Mouse (Mus musculus): ENCODE results near the gene Acsbg2.

The Acsbg2 gene

GRCm38 (mm10) chr17:56822380-56822779, 51.9 kb downstream of the Acsbg2 start:
- DNase-seq (ENCODE audit: low spot score): no peak

DNA sequence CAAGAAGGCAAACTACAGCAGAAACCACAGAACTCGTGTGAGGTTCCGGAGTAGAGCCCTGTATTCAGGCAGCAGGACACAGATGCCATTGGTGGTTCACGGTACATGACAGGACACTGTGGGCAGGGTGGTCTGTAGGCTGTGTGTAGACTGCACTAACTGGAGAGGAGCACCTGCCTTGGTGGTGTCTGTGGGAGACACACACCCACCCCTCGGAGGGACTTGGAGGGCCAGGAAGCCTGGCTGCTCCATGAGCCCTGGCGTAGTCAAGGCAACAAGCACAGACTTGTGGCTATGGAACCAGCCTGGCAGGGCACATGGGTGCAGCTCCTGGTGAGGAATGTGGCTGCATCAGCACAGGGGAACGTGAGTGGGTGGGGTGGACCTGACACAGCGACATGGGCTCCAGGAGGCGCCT, 54.5 kb downstream of the Acsbg2 start:
- DNase-seq (ENCODE audit: low spot score): no peak

DNA sequence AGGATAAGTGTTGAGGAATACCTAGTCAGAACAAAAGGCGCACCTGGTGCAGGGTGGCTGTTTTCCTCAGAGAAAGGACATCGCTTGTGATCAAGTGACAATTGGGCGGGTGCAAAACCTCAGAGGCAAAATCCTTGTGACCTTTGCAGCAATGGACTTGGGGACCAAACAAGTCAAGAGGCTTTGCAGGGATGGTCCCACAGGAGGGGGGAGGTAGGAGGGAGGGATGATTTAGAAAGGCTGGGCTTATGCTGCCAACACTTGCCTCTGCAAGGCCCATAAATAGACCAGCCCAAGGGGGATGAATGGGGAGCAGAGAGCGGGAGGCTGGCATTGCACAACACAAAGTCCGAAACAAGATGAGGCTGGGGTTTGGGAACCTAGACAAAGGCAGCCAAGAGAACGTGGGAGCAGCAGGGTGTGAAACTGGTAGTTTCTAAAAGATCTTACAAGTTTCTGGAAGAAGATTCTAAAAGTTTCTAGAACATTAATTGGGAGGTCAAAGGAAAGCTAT, 55.2 kb downstream of the Acsbg2 start:
- DNase-seq (ENCODE audit: low spot score): no peak

DNA sequence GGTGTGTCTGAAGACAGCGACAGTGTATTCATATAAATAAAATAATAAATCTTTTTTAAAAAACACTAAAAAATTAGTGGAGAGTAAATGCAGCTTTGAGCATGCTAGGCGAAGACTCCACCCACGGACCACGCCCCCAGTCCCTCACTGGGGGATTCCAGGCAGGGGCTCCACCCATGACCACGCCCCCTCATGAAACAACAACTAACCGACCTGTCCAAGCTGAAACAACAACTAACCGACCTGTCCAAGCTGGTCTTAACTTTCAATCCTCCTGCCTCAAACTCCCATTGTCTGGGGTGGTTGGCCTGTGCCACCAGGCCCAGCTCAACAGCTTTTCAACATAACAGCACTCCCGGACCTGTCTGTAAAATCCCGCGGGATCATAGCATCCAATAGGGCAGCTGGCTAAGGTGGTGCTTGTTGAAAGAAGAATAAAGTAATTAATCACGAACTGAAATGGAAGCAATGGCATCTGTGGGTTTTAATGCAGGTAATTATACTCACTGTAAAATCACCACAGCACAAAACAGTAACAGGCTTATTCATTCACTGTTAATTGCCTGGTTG, 56.1 kb downstream of the Acsbg2 start:
- peak; percentile 83 for DNase-seq (ENCODE audit: low spot score)

DNA sequence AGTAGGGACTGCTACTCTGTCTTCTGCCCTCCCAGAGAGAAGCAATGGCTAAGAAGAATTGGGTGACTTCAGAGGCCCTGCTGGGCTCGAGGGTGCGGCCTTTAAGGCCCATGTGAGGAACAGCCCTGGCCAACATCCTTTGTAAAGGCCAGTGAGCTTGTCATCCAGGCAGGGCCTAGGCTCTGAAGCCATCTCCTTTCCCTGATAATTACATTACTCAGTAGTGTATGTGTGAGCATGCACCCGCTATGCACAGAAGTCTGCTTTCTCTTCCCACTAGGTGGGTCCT, 59.2 kb downstream of the Acsbg2 start:
- no peak for DNase-seq (ENCODE audit: low spot score)

- DNase-seq (ENCODE audit: low spot score): peak; percentile 56
Observed at GRCm38 (mm10) chr17:56814316-56815056, 59.8 kb downstream of the Acsbg2 start.

GRCm38 (mm10) chr17:56810245-56810644, 64.0 kb downstream of the Acsbg2 start:
- no peak for DNase-seq (ENCODE audit: low spot score)

DNA sequence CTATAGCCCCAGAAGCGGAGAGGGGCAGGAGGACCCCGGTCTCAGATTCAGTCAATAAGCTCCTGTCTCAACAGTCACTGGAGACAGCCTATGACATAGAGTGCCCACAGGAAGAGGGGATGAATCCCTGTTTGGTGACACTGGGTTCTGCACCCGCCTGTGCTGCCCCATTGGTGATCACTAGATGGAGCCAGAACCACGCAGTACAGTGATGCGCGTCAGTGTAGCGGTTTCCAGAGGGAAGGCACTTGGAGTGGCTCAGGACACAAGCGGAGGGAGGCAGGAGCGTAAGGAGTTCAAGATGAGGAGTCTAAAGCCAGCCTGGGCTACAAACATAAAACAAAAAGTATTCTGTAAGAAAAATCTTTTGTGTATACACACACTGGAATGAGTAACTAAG, 65.7 kb downstream of the Acsbg2 start:
- DNase-seq (ENCODE audit: low spot score): peak; percentile 45

DNA sequence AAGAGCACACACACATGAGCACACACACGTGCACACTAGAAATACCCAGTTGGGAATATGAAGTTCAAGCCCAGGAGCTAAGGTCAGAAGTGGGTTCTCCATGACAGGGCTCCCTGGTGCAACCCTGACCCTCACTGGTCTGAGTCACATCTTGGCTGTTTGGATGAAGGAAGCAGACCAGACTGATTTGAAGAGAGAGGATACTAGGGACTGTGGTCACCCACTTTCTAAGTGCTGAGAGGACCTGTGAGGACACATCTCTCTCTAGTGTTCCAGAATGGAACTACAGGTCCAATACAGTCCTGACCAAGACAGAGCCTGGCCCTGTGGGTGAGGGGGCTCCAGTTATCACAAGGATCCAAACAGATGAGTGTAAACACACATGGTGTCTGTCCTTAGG, 68.5 kb downstream of the Acsbg2 start:
- no peak for DNase-seq (ENCODE audit: low spot score)

GRCm38 (mm10) chr17:56804952-56805351, 69.3 kb downstream of the Acsbg2 start:
- no peak for DNase-seq (ENCODE audit: low spot score)

DNA sequence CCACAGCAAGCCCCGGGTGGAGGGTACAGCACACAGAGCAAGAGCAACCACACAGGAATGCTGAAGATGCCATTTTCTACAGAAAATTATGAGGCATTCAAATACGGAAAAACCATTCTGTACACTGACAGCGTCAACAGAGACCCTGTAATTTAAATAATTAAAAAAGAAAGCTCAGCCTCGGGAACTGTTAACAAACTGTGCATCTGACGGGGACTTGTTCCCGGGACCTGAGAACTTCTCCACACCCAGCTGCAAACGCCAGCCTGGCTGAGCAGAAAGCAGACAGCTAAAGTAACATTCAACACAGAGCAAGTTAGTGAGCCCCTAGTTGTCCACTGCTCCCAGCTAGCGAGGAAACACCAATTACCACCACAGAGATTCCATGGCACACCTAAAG, 72.2 kb downstream of the Acsbg2 start:
- DNase-seq (ENCODE audit: low spot score): no peak

GRCm38 (mm10) chr17:56799276-56799675, 75.0 kb downstream of the Acsbg2 start:
- DNase-seq (ENCODE audit: low spot score): no peak

- DNase-seq (ENCODE audit: low spot score): peak; percentile 87
Observed at GRCm38 (mm10) chr17:56793614-56794319, 80.5 kb downstream of the Acsbg2 start.
